Mouse (Mus musculus) hematopoietic stem cell, adult 5-6 weeks (primary cell): ENCODE data around the gene 1810010D01Rik. TPM values are rescaled to one million over a fixed set of nuclear protein-coding genes. Genes with fewer than 3 reads are reported as not detected.

Experiments
- ATAC-seq, 2 experiments: fragments of 125-278 bp in 1 of 2; replicated peaks in 1 of 2; 2 replicates each; pipeline ENCODE4 v1.8.0; 2016 to 2017; ENCODE audit warnings: inconsistent platforms in 2 of 2, mild to moderate bottlenecking in 2 of 2, moderate number of reproducible peaks in 2 of 2, low read depth in 1 of 2, moderate TSS enrichment in 1 of 2; ENCODE audit not compliant: low FRiP score in 2 of 2, poor library complexity in 2 of 2, severe bottlenecking in 2 of 2, insufficient read depth in 1 of 2, low TSS enrichment in 1 of 2
- total RNA-seq: library from RNA; stranded (forward); fragments of 172-1452, 232-1000 nt; gene quantifications from 2 replicates; pipeline ENCODE4 v1.2.3, GENCODE M21; 2017

Gene 1810010D01Rik
- total RNA-seq, 1 experiment from 2014 or later: not detected

GRCm38 (mm10) chr7:145221841-145222689 lies 14.1 kb upstream of the 1810010D01Rik start:
- ATAC-seq: peak; percentile 23 to 35; a peak in 3 of 4 replicates

- ATAC-seq: no peak
These were observed 13.4 kb upstream of the 1810010D01Rik start for GRCm38 (mm10) chr7:145221346-145221745.

- no peak for ATAC-seq
These were observed 11.5 kb upstream of the 1810010D01Rik start for GRCm38 (mm10) chr7:145219420-145219831.

GRCm38 (mm10) chr7:145216591-145216990 lies 8.7 kb upstream of the 1810010D01Rik start:
- ATAC-seq: no peak

GRCm38 (mm10) chr7:145215476-145215875 lies 7.6 kb upstream of the 1810010D01Rik start:
- ATAC-seq: no peak

- ATAC-seq: no peak
These were observed 4.1 kb upstream of the 1810010D01Rik start for GRCm38 (mm10) chr7:145211680-145212659.

GRCm38 (mm10) chr7:145210477-145211070 lies 2.7 kb upstream of the 1810010D01Rik start:
- ATAC-seq: no peak

- ATAC-seq: no peak
These were observed 1.1 kb downstream of the 1810010D01Rik start for GRCm38 (mm10) chr7:145206801-145207200.

- ATAC-seq: peak; percentile 30 to 43; a peak in 2 of 4 replicates
These were observed 1.8 kb downstream of the 1810010D01Rik start for GRCm38 (mm10) chr7:145206056-145206610.

GRCm38 (mm10) chr7:145205363-145205902 lies 2.5 kb downstream of the 1810010D01Rik start:
- no peak for ATAC-seq

- no peak for ATAC-seq
These were observed 8.2 kb downstream of the 1810010D01Rik start for GRCm38 (mm10) chr7:145199711-145200110.

GRCm38 (mm10) chr7:145198223-145198714 lies 9.7 kb downstream of the 1810010D01Rik start:
- no peak for ATAC-seq

GRCm38 (mm10) chr7:145197711-145198110 lies 10.2 kb downstream of the 1810010D01Rik start:
- ATAC-seq: no peak

- ATAC-seq: no peak
These were observed 10.9 kb downstream of the 1810010D01Rik start for GRCm38 (mm10) chr7:145197042-145197441.

GRCm38 (mm10) chr7:145196340-145196739 lies 11.6 kb downstream of the 1810010D01Rik start:
- ATAC-seq: no peak

- ATAC-seq: no peak
These were observed 12.6 kb downstream of the 1810010D01Rik start for GRCm38 (mm10) chr7:145195186-145195927.
